Mouse (Mus musculus): ENCODE results near the gene Fbxo34. TPM values are rescaled to one million over a fixed set of nuclear protein-coding genes. Genes with fewer than 3 reads are reported as not detected.

Fbxo34 gene
- polyA plus RNA-seq, 1 experiment from 2014 or later = 23.3 TPM

DNA sequence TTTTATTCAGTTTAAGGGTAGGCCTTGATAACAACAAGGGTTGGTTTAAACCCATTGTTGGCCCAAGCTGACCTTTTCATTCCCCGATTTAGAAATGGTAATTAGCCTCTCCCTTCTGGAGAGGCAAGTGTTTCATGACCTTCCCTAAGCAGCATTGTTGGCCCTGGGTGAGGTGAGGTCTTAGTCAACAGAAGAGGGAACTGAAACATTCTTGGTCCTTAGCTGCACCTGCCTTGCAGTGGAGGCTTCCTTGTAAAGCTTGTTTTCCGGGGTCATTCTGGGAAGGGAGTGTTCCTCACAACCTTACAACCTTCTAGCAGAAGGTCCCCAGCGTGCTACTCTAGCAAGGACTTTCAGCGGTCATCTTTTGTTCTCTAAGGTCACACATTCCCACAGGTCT is 122.5 kb downstream of the Fbxo34 start:
- H3K4me1 ChIP-seq = no peaks in the 10 kb centered on the region
- no peaks in the 10 kb centered on the region for H3K36me3 ChIP-seq
- no peak overlapping the region for H3K9ac ChIP-seq
- no peaks in the 10 kb centered on the region for H3K27me3 ChIP-seq (replicated peaks)
- no peaks in the 10 kb centered on the region for H3K9me3 ChIP-seq
- H3K27ac ChIP-seq = no peak overlapping the region
- no peak for ATAC-seq (ENCODE audit: insufficient read depth, low FRiP score, low read depth)
- no peak overlapping the region for H3K4me3 ChIP-seq (replicated peaks)
- H3K4me2 ChIP-seq = no peak overlapping the region
- WGBS = 69% methylated on average over 4 of the region's 4 CpGs

DNA sequence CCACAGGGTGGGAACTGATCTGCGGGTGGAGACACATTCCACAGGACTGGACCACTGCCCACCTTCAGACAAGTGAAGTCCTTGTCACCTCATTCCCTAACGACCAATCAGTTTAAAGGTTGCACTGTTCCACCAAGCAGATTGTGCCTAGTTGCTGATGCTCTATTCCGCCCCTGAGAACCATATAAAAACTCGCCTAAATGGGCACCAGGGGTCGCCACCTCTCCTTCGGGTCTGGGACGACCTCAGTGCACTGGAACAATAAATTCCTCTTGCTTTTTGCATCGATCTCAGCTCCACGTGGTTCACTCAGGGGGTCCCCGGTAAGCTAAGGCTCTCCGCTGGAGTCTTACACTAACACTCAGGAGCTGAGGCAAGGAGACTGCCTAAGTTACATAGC is 124.5 kb downstream of the Fbxo34 start:
- no peaks in the 10 kb centered on the region for H3K9me3 ChIP-seq
- no peak for ATAC-seq (ENCODE audit: insufficient read depth, low FRiP score, low read depth)
- no peak overlapping the region for H3K27ac ChIP-seq
- H3K27me3 ChIP-seq (replicated peaks) = no peaks in the 10 kb centered on the region
- no peaks in the 10 kb centered on the region for H3K4me1 ChIP-seq
- WGBS = 71% methylated on average over 11 of the region's 11 CpGs
- H3K36me3 ChIP-seq = no peaks in the 10 kb centered on the region
- no peak overlapping the region for H3K9ac ChIP-seq
- no peak overlapping the region for H3K4me2 ChIP-seq
- H3K4me3 ChIP-seq (replicated peaks) = no peak overlapping the region

DNA sequence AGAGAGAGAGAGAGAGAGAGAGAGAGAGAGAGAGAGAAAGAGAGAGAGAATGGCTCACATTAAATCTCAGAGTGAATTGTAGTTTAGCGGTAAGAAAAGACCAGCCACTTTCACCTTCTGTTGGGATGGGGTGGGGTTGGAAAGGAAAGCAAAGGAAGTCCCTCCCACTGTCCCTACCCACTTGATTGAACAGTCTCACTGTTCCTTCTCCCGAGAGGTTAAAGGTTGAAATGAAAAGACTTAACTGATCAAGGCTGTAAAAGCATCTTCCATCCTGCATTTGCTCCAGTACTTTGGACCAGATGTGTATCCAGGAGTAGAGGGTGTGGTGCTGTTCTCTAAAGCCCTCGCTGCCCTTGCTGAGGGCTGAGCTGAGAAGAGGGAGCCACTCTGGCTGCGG is 126.5 kb downstream of the Fbxo34 start:
- Histone ChIP-seq H3K27me3 (replicated peaks) (no peaks in the 10 kb centered on the region), H3K27ac (no peak overlapping the region), H3K4me3 (replicated peaks) (no peak overlapping the region), H3K9ac (no peak overlapping the region), H3K4me2 (no peak overlapping the region), H3K9me3 (no peaks in the 10 kb centered on the region), H3K4me1 (no peaks in the 10 kb centered on the region), H3K36me3 (no peaks in the 10 kb centered on the region)
- 57% methylated on average over 4 of the region's 4 CpGs for WGBS
- no peak for ATAC-seq (ENCODE audit: insufficient read depth, low FRiP score, low read depth)

DNA sequence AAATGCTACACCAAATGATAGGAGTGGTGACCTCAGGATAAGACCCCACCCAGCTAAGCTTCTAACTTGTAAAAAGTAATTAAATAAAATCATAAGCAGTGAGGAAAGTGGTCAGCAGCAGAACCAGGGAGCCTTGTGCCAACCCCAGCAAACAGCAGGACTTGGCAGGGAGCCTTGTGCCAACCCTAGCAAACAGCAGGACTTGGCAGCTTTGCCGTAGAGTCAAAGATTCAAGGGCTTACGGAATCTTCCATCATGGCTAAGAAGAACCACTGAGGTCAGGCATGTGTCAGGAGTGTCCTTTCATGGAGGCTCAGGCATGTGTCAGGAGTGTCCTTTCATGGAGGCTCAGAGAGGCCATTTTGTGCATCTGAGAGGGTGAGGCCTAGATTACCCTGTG is 127.9 kb downstream of the Fbxo34 start:
- Histone ChIP-seq H3K4me3 (replicated peaks) (no peak overlapping the region), H3K9ac (no peak overlapping the region), H3K27me3 (replicated peaks) (no peaks in the 10 kb centered on the region), H3K4me1 (no peaks in the 10 kb centered on the region), H3K27ac (no peak overlapping the region), H3K9me3 (no peaks in the 10 kb centered on the region), H3K4me2 (no peak overlapping the region), H3K36me3 (no peaks in the 10 kb centered on the region)
- ATAC-seq (ENCODE audit: insufficient read depth, low FRiP score, low read depth) = no peak
- 82% methylated on average over 2 of the region's 2 CpGs for WGBS

DNA sequence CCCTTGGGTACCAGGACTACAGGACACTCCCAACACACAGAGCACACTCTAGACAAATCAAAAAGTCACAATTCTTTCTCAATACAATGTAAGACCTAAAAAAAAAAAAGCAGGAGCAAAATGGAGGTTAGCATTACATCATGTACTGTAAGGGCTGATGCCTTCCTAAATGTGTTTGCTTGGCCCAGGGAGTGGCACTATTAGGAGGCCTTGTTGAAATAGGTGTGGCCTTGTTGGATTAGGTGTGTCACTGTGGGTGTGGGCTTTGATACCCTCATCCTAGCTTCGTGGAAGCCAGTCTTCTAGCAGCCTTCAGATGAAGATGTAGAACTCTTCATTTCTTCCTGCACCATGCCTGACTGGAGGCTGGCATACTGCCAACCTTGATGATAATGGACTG is 131.1 kb downstream of the Fbxo34 start:
- 48% methylated on average over 1 of the region's 1 CpGs for WGBS
- Histone ChIP-seq H3K9me3 (no peaks in the 10 kb centered on the region), H3K4me1 (no peaks in the 10 kb centered on the region), H3K27ac (no peak overlapping the region), H3K27me3 (replicated peaks) (no peaks in the 10 kb centered on the region), H3K4me2 (no peak overlapping the region), H3K4me3 (replicated peaks) (no peak overlapping the region), H3K9ac (no peak overlapping the region), H3K36me3 (no peaks in the 10 kb centered on the region)
- no peak for ATAC-seq (ENCODE audit: insufficient read depth, low FRiP score, low read depth)

Other genes starting within 250 kb of the Fbxo34 start
- gene Wdhd1, start 173.6 kb upstream of the Fbxo34 start, polyA plus RNA-seq (2015; fragmentation: Nextera tagmentation; extraction: Ambion mirVana) = 27.0 and 29.5 TPM in 2 replicates
- gene Socs4, start 173.5 kb upstream of the Fbxo34 start, polyA plus RNA-seq (2015; fragmentation: Nextera tagmentation; extraction: Ambion mirVana) = 3.6 TPM in 2 replicates
- 55.3 and 64.5 TPM in 2 replicates for gene Mapk1ip1l, start 152.2 kb upstream of the Fbxo34 start, polyA plus RNA-seq (2015; fragmentation: Nextera tagmentation; extraction: Ambion mirVana)
- gene Lgals3, start 82.7 kb upstream of the Fbxo34 start, polyA plus RNA-seq (2015; fragmentation: Nextera tagmentation; extraction: Ambion mirVana) = 42.7 and 58.3 TPM in 2 replicates
- gene Dlgap5, start 32.0 kb upstream of the Fbxo34 start, polyA plus RNA-seq (2015; fragmentation: Nextera tagmentation; extraction: Ambion mirVana) = 37.2 and 40.6 TPM in 2 replicates
- 11.9 and 13.6 TPM in 2 replicates for gene Atg14, start 120.2 kb downstream of the Fbxo34 start, polyA plus RNA-seq (2015; fragmentation: Nextera tagmentation; extraction: Ambion mirVana)
- gene Ktn1, start 198.0 kb downstream of the Fbxo34 start, polyA plus RNA-seq (2015; fragmentation: Nextera tagmentation; extraction: Ambion mirVana) = 53.7 and 60.1 TPM in 2 replicates